Mouse (Mus musculus): ENCODE measurements at regions not wholly inside any gene's neighbourhood (a gene's known extent, or its start where the extent isn't known, plus 50 kb on each side); places are given as distances from the start of the nearest gene placed in this dataset.

GRCm38 (mm10) chr1:90332531-90332930, 128.8 kb downstream of the Ackr3 start:
- Histone ChIP-seq H3K36me3 (ENCODE audit: control insufficient read depth, insufficient read depth, low read length) (no peaks in the 10 kb centered on the region), H3K4me3 (ENCODE audit: insufficient read depth, low read depth, low read length) (no peak overlapping the region), H3K9ac (ENCODE audit: low read depth, low read length) (no peak overlapping the region), H3K4me1 (ENCODE audit: control insufficient read depth, insufficient read depth, low read length) (no peaks in the 10 kb centered on the region), H3K79me2 (ENCODE audit: control insufficient read depth, insufficient read depth, low read length) (no peaks in the 10 kb centered on the region), H3K27ac (replicated peaks; ENCODE audit: insufficient read depth, low read depth, low read length) (no peak overlapping the region), H3K27me3 (ENCODE audit: control insufficient read depth, insufficient read depth, low read length) (no peaks in the 10 kb centered on the region)
- TF ChIP-seq POLR2A (IDR thresholded peaks at IDR 0.05; ENCODE audit: extremely low read depth, insufficient read depth, low read length) (no peak), CTCF (IDR thresholded peaks at IDR 0.05; ENCODE audit: low read depth, low read length) (no peak)
- 88% methylated on average over 4 of the region's 4 CpGs for WGBS
- DNase-seq (ENCODE audit: extremely low read depth, low read depth, low spot score): no peak

DNA sequence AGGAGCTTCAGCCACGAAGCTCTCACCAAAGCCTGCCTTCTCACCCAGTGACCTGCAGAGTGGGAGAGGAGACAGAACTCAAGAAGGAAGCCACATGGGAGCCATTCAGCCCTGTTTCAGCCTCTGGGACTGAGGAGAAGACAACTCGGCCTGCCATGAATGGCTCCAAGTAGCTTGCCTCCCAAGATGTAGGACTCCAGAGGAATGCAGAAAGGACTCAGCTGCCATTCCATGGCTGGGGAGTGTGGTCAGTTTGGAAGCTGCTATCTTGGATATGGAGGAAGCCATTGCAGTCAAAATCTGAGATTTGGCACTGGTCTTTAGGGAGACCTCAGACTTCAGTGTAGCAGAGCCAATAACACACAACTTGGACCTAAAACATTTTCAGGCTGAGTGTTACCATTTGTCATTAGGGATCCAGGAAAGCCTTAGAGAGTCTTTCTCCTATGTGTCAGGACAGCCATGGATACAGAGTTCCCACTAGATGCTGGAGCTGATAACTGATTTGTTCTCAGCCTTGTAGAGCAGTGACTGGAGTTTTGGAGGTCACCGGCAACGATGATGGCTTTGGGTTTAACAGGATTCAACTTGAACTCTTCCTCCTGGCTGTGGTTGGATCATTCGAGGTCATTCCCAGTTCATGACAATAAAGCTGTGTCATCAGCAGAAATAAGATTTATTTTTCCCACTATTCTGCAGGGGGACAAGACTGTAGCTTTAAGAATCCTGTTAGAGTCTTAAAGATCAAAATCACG, 130.1 kb downstream of the Ackr3 start:
- TF ChIP-seq CTCF (IDR thresholded peaks at IDR 0.05; ENCODE audit: low read depth, low read length) (no peak), POLR2A (IDR thresholded peaks at IDR 0.05; ENCODE audit: extremely low read depth, insufficient read depth, low read length) (no peak)
- Histone ChIP-seq H3K36me3 (ENCODE audit: control insufficient read depth, insufficient read depth, low read length) (no peaks in the 10 kb centered on the region), H3K9ac (ENCODE audit: low read depth, low read length) (no peak overlapping the region), H3K27ac (replicated peaks; ENCODE audit: insufficient read depth, low read depth, low read length) (no peak overlapping the region), H3K79me2 (ENCODE audit: control insufficient read depth, insufficient read depth, low read length) (no peaks in the 10 kb centered on the region), H3K27me3 (ENCODE audit: control insufficient read depth, insufficient read depth, low read length) (no peaks in the 10 kb centered on the region), H3K4me3 (ENCODE audit: insufficient read depth, low read depth, low read length) (no peak overlapping the region), H3K4me1 (ENCODE audit: control insufficient read depth, insufficient read depth, low read length) (no peaks in the 10 kb centered on the region)
- no peak for DNase-seq (ENCODE audit: extremely low read depth, low read depth, low spot score)
- 79% methylated on average over 6 of the region's 6 CpGs for WGBS

DNA sequence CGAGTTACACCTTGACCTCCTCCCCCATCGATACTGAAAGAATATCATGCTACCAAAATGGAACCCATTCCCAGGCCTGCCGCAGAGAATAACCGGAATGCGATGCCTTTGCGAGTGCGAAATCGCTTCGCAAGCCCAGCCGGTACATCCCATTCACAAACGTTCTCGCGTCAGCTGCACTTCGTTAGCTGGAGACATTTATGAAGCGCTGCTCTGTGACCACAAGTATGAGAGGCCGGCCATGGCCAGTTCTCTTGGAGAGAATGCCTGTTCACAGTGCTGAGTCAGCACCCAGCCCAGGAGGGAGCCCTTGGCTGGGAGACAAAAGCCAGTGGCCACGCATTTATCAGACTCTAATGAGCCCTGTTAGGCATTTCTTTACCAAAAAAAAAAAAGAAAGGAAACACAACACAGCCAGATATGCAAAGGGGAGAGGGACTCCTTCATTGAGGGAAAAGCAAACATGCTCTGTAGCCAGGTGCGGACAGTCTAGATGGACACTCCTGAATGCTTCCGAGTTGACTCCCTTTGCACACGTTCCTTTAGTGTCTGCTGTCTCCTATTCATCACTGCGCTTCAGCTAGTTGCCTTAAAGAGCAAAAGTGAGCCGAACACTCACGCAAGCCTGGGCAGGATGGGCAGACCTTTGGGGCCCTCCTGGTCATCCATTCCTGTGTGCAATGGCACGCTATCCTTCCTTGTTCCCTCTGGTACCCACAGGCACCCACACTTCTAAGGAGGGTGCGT, 131.4 kb downstream of the Ackr3 start:
- DNase-seq (ENCODE audit: extremely low read depth, low read depth, low spot score): no peak
- no peaks in the 10 kb centered on the region for H3K36me3 ChIP-seq (ENCODE audit: control insufficient read depth, insufficient read depth, low read length)
- 85% methylated on average over 25 of the region's 25 CpGs for WGBS

DNA sequence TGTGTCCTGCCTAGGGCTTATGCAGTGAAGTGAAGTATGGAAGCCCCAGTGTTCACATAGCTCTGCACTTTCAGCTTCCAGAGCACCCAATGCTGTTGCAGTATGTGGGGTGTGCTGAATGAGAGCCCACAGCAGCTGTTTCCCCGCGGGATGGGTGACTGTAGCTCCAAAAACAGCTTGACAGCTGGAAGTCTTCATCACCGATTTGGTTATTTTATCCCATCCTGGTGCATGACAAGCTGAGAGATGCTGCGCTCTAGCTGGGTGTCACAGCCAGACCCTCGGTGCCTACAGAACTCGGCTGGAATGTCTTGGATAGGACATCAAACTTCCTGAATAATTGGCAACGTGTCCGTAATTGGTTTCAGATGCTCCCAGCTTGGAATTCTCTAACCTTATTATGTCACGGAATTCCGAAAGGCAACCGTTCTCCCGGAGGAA, 134.1 kb downstream of the Ackr3 start:
- H3K9ac ChIP-seq (ENCODE audit: low read depth, low read length): no peak overlapping the region
- H3K79me2 ChIP-seq (ENCODE audit: control insufficient read depth, insufficient read depth, low read length): no peaks in the 10 kb centered on the region
- TF ChIP-seq CTCF (IDR thresholded peaks at IDR 0.05; ENCODE audit: low read depth, low read length) (no peak), POLR2A (IDR thresholded peaks at IDR 0.05; ENCODE audit: extremely low read depth, insufficient read depth, low read length) (no peak)
- no peak overlapping the region for H3K27ac ChIP-seq (replicated peaks; ENCODE audit: insufficient read depth, low read depth, low read length)
- 73% methylated on average over 12 of the region's 12 CpGs for WGBS
- no peaks in the 10 kb centered on the region for H3K4me1 ChIP-seq (ENCODE audit: control insufficient read depth, insufficient read depth, low read length)
- no peaks in the 10 kb centered on the region for H3K27me3 ChIP-seq (ENCODE audit: control insufficient read depth, insufficient read depth, low read length)
- H3K4me3 ChIP-seq (ENCODE audit: insufficient read depth, low read depth, low read length): no peak overlapping the region
- DNase-seq (ENCODE audit: extremely low read depth, low read depth, low spot score): no peak
- H3K36me3 ChIP-seq (ENCODE audit: control insufficient read depth, insufficient read depth, low read length): no peaks in the 10 kb centered on the region

More for the DNA sequence above, 131.4 kb downstream of the Ackr3 start:
- Histone ChIP-seq H3K27me3 (ENCODE audit: control insufficient read depth, insufficient read depth, low read length) (no peaks in the 10 kb centered on the region), H3K79me2 (ENCODE audit: control insufficient read depth, insufficient read depth, low read length) (no peaks in the 10 kb centered on the region), H3K4me1 (ENCODE audit: control insufficient read depth, insufficient read depth, low read length) (no peaks in the 10 kb centered on the region), H3K4me3 (ENCODE audit: insufficient read depth, low read depth, low read length) (no peak overlapping the region), H3K9ac (ENCODE audit: low read depth, low read length) (no peak overlapping the region), H3K27ac (replicated peaks; ENCODE audit: insufficient read depth, low read depth, low read length) (no peak overlapping the region)
- no peak for TF ChIP-seq CTCF (IDR thresholded peaks at IDR 0.05; ENCODE audit: low read depth, low read length)

DNA sequence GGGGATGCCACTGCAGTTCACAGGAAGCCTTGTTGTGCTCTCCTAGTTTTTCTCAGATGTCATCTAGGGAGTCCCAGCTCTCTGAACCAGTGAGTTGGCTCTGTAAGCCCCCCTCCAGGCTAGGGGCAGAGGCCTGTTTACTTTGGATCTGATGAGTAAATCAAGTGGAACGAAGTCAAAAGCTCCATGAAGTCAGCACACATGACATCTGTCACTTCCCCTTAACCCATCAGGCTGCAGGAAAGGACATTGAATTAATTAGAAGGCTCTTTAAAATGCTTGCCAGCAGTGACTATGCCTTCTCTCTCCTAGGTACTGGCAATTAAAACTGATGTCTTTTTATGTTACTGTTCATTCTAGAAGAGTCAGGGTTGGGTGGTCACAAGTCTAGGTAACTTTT, 138.6 kb downstream of the Ackr3 start:
- Histone ChIP-seq H3K36me3 (ENCODE audit: control insufficient read depth, insufficient read depth, low read length) (no peaks in the 10 kb centered on the region), H3K27me3 (ENCODE audit: control insufficient read depth, insufficient read depth, low read length) (no peaks in the 10 kb centered on the region), H3K4me1 (ENCODE audit: control insufficient read depth, insufficient read depth, low read length) (no peaks in the 10 kb centered on the region), H3K27ac (replicated peaks; ENCODE audit: insufficient read depth, low read depth, low read length) (no peak overlapping the region), H3K4me3 (ENCODE audit: insufficient read depth, low read depth, low read length) (no peak overlapping the region), H3K79me2 (ENCODE audit: control insufficient read depth, insufficient read depth, low read length) (no peaks in the 10 kb centered on the region), H3K9ac (ENCODE audit: low read depth, low read length) (no peak overlapping the region)
- TF ChIP-seq POLR2A (IDR thresholded peaks at IDR 0.05; ENCODE audit: extremely low read depth, insufficient read depth, low read length) (no peak), CTCF (IDR thresholded peaks at IDR 0.05; ENCODE audit: low read depth, low read length) (no peak)
- DNase-seq (ENCODE audit: extremely low read depth, low read depth, low spot score): no peak
- WGBS: 16% methylated on average over 1 of the region's 1 CpGs

- Histone ChIP-seq H3K36me3 (ENCODE audit: control insufficient read depth, insufficient read depth, low read length) (no peaks in the 10 kb centered on the region), H3K4me3 (ENCODE audit: insufficient read depth, low read depth, low read length) (no peak overlapping the region), H3K27ac (replicated peaks; ENCODE audit: insufficient read depth, low read depth, low read length) (no peak overlapping the region), H3K4me1 (ENCODE audit: control insufficient read depth, insufficient read depth, low read length) (no peaks in the 10 kb centered on the region), H3K79me2 (ENCODE audit: control insufficient read depth, insufficient read depth, low read length) (no peaks in the 10 kb centered on the region), H3K27me3 (ENCODE audit: control insufficient read depth, insufficient read depth, low read length) (no peaks in the 10 kb centered on the region), H3K9ac (ENCODE audit: low read depth, low read length) (no peak overlapping the region)
- DNase-seq (ENCODE audit: extremely low read depth, low read depth, low spot score): no peak
- WGBS: 86% methylated on average over 2 of the region's 2 CpGs
- TF ChIP-seq CTCF (IDR thresholded peaks at IDR 0.05; ENCODE audit: low read depth, low read length) (no peak), POLR2A (IDR thresholded peaks at IDR 0.05; ENCODE audit: extremely low read depth, insufficient read depth, low read length) (no peak)
Observed at GRCm38 (mm10) chr1:90343492-90343891, 139.7 kb downstream of the Ackr3 start.

All from liver, adult 2 months (tissue).